Comparison of ENCODE assay signal across 14 mouse cellular contexts in genomic region chr1:93795886-93796285, GRCm38 (mm10).
"Had no signal": no experiment of that assay in that cellular context is flagged by ENCODE, and none has a peak within 500 bp of the region (broad histone marks: within the 10 kb centered on the region; RNA-seq: fewer than 3 reads in every experiment).

No protein-coding gene starts in this region.

- H3K4me1 ChIP-seq: stomach, embryonic 15.5 days had no signal

- H3K27ac ChIP-seq: left cerebral cortex, adult 2 months; limb, embryonic 10.5 days; liver, embryonic 15.5 days; macrophage; midbrain, embryonic 15.5 days; neural tube, embryonic 12.5 days; stomach, embryonic 15.5 days had no signal

- DNase-seq: lung, adult 2 months; lung, postnatal 10 days; right cerebral cortex, postnatal 14 days; thymus, postnatal 4 days had no signal

- H3K4me2 ChIP-seq: liver, embryonic 11.5 days; liver, embryonic 15.5 days; midbrain, embryonic 11.5 days; midbrain, embryonic 15.5 days; neural tube, embryonic 12.5 days; stomach, embryonic 15.5 days had no signal

- H3K9ac ChIP-seq: liver, embryonic 15.5 days; midbrain, embryonic 15.5 days; neural tube, embryonic 12.5 days; stomach, embryonic 15.5 days had no signal

- H3K4me3 ChIP-seq: left cerebral cortex, adult 2 months; limb, embryonic 10.5 days; liver, embryonic 15.5 days; megakaryocyte, embryonic 14.5 days; midbrain, embryonic 15.5 days; neural tube, embryonic 12.5 days; stomach, embryonic 15.5 days had no signal

- H3K27me3 ChIP-seq: liver, embryonic 15.5 days; megakaryocyte, embryonic 14.5 days; midbrain, embryonic 15.5 days; neural tube, embryonic 12.5 days; stomach, embryonic 15.5 days had no signal

- H3K9me3 ChIP-seq: limb, embryonic 10.5 days; megakaryocyte, embryonic 14.5 days; midbrain, embryonic 15.5 days; neural tube, embryonic 12.5 days; stomach, embryonic 15.5 days had no signal

- ATAC-seq: midbrain, embryonic 15.5 days had no signal
